Mouse (Mus musculus): Measurements from ENCODE around the gene Lage3.
"Not testable (repeated sequence)": the region's sequence is repeated elsewhere in the genome, so short reads cannot be mapped to it uniquely, and the experiment has no call there.

Gene Lage3

GRCm38 (mm10) chrX:74353467-74353770, at the start of gene Lage3:
Gene Lage3 (minus strand): TSS chrX:74353618.
- peak; percentile 71 to 72 for DNase-seq (ENCODE audit: low spot score in 2 of 2)

- no peak for DNase-seq (ENCODE audit: low spot score in 2 of 2)
These were observed 46.7 kb upstream of the Lage3 start for GRCm38 (mm10) chrX:74400136-74400535.

- peak; percentile 78 to 79 for DNase-seq (ENCODE audit: low spot score in 2 of 2)
These were observed 39.4 kb upstream of the Lage3 start, which contains the start of the genes Fam3a and Ikbkg for GRCm38 (mm10) chrX:74392535-74393443. Gene Fam3a (minus strand): TSS chrX:74393272. Gene Ikbkg (plus strand): TSS chrX:74393290.

DNA sequence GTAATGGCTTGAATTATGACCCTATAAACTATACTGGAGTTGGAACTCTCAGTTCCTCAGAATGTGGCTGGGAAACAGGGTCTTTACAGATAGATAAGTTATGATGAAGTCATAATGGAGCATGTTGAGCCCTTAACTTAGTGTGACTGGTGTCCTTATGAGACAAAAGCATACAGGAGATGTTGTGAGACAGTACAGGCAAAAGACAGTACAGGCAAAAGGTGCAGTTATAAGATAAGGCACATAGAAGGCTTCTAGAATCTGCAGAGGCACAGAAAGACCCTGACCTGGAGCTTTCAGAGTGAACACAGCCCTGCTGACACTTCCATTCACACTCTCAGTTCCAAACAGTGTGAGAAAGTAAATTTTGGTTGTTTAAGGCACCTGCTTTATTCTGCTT, 34.7 kb upstream of the Lage3 start:
- DNase-seq (ENCODE audit: low spot score in 2 of 2): no peak

GRCm38 (mm10) chrX:74384451-74384850, 31.0 kb upstream of the Lage3 start:
- no peak for DNase-seq (ENCODE audit: low spot score in 2 of 2)

- peak; percentile 79 to 87 for DNase-seq (ENCODE audit: low spot score in 2 of 2)
These were observed 19.6 kb upstream of the Lage3 start, which contains the start of the genes Ubl4a and Slc10a3 for GRCm38 (mm10) chrX:74372888-74373549. Gene Ubl4a (minus strand): TSS chrX:74373218. Gene Slc10a3 (minus strand): TSS chrX:74373349.

- peak; percentile 65 to 72 for DNase-seq (ENCODE audit: low spot score in 2 of 2)
These were observed 14.9 kb upstream of the Lage3 start for GRCm38 (mm10) chrX:74368209-74368909.

DNA sequence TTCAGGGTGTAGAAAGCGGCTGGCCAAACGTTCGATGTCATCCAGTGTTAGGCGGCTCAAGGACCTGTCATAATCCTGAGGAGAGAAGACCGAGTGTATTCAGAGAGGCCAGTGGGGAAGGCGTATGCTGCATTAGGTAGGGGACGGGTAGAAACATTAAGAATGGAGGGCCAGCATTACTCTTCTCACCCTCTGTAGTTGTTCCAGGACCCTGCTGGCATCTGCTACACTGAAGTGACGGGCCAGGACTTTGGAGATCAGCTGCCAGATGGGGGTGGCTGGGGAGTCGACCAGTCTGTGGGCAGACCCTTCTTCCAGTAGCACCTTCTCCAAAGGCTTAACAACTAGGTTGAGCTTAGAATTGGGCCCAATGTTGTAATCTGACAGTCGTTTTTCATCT, 14.1 kb upstream of the Lage3 start:
- no peak for DNase-seq (ENCODE audit: low spot score in 2 of 2)

GRCm38 (mm10) chrX:74359171-74359570, 5.8 kb upstream of the Lage3 start:
- DNase-seq (ENCODE audit: low spot score in 2 of 2): no peak

GRCm38 (mm10) chrX:74357069-74357468, 3.7 kb upstream of the Lage3 start:
- not testable (repeated sequence) for DNase-seq (ENCODE audit: low spot score in 2 of 2)

DNA sequence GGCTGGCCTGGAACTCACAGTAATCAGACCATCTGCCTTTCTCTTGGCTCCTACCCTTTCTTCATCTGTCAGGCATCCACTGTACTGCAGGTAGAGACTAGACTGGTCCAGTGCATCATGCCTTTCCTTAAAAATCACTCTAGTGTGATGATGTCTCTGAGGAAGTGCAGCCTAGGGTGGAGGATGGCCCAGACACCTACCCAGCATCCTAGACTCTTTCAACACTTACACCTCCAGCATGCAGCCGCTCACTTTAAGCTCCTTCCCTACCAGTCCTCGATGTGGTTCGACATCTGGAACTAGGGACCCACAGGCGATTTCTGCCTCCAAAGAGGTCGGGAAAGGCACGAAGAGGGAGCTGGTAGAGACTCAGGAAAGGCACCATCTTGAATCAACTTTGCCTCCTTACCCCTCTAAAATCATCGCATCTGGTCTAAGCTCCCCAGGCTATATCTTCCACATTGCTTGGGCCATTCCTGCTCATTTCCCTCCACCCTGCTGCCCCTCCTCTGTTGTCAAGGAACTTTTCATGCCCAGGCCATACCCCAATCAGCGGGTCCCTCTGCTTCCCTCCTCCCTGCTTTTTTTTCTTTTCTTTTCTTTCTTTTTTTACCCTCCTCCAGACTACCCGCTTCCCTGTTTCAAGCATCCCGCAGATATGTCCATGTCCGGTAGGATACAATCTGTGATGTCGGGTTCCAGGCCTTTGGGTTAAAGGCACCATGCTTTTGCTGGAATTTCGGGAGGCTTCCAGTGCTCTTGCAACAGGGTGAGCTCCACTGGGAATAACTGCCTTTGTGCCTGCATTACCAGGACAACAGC, 562 bp downstream of the Lage3 start:
- DNase-seq (ENCODE audit: low spot score in 2 of 2): no peak

- no peak for DNase-seq (ENCODE audit: low spot score in 2 of 2)
These were observed 23.1 kb downstream of the Lage3 start for GRCm38 (mm10) chrX:74330166-74330930.

DNA sequence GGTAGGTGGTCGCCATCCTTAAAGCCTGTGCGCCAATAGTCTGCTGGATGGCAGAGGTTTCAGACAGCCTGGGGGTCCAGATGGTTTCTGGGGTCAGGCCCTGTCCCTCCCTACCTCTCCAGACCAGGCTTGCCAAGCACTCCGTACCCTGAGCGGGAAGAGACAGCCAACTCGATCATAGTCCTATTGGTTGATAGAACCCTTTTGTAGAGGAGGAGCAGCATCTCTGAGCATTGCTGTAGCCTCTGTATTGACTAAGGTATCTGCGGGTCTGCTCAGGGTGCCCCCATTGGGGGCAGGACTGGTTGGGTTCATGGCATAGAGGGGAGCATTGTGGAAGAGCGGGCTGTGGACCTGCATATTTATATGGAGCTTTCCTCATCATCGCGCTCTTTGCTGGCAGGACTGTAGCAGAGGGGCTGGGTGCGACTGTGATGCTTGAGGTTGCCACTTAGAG, 24.2 kb downstream of the Lage3 start:
- no peak for DNase-seq (ENCODE audit: low spot score in 2 of 2)

DNA sequence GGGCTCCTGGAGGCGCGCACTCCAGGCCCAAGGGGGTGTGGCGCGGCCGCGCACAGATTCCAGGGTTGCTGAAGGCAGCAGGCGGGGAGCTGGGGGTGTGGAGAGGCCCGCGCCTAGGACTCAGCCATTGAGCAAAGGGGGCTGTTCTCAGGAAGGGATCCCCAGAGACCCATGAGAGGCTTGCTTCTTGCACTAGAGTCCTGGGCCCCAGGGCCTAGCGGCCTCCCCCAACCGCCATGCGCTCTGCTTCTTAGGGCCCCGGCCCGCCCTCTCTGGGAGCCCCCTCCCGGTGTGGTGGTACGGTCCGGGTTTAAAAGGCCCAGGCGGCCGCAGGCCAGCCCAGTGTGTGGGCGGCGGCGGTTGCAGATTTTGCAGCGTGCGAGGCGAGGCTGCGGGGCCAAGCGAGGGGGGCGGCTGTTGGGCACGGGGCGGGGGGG, 24.7 kb downstream of the Lage3 start, which contains the start of gene Plxna3:
Gene Plxna3 (plus strand): TSS at position 342 of the 437 bp plus-strand sequence.
- DNase-seq (ENCODE audit: low spot score in 2 of 2): peak; percentile 68 to 75

DNA sequence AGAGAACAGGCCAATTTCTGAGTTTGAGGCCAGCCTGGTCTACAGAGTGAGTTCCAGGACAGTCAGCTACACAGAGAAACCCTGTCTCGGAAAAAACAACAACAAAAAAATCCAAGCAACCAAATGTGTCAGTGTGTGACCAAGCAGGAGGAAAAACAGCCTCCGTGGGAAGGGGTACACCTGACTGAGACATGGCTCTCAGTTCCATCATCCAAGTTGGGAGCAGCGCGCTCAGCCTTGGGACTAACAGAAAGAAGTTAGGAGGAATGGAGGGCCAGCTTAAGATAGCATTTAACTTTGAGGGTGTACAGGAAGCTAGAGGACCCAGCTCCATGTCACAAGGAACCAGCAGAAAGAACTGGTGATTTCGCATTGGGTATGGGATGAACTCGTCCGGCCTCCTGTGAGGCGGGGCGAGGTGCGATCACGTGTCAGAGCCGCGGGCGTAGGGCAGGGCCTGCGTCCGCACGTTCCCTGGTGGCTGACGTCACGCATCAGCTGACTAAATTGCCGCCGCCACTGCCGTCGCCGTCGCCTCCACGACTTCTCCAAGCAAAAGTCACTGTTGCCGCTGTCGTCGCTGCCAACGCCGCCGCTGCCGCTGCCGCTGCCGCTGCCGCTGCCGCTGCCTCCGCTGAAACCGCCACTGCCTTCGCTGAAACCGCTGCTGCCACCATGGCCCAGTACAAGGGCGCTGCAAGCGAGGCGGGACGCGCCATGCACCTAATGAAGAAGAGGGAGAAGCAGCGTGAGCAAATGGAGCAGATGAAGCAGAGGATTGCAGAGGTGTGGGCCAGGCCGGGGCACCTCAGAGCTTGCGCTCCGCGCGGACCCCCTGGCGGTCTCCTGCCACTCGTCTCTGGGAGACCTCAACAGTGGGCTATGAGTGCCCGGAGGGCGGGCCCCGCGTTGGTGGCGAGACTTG, 40.6 kb downstream of the Lage3 start, which contains the start of gene Fam50a:
Gene Fam50a (plus strand): TSS at position 494 of the 925 bp plus-strand sequence.
- DNase-seq (ENCODE audit: low spot score in 2 of 2): peak; percentile 77 to 86

DNA sequence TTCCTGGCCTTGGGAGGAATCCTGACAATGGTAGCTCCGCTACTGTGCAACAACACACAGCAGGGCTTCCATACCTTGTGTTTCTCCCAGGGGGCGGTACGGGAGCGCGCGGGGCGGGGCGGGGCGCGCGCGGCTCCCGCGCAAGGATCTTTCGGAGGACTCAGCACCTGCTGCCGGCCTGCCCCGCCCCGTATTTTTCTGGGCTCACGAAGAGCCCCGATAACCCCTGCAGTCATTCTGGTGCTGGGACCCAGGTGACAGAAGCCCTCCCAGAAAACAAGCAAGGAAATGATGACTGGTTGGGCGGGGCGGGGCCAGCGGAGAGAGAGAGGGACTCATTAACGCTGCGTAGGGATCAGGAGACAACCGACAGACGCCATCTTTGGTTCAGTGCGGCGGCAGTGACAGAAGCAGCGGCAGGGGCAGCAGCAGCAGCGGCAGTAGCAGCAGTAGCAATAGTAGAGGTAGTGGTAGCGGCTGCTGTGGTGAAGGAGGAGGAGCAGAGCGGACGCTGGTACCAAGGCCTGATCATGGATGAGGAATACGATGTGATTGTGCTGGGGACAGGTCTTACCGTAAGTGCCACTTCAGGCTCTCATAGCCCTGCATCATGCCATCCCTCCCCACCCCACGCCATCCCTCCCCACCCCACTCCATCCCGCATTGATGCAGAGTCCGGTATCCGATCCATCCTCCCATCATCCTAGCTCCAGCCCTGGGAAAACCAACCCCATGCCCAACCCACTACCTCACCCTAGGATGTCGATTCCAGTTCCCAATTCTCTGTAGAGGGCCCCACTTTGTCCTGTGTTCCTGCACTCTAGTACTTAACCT, 48.3 kb downstream of the Lage3 start, which contains the start of gene Gdi1:
Gene Gdi1 (plus strand): TSS at position 132 of the 834 bp plus-strand sequence.
- peak; percentile 67 to 68 for DNase-seq (ENCODE audit: low spot score in 2 of 2)

Measured in urinary bladder, postnatal 4 days (tissue).